Mouse (Mus musculus): Measurements from ENCODE around the gene Pomt1.
A peak's percentile ranks its signal among the peaks of the same experiment; 100 is the strongest.

Pomt1 gene

GRCm38 (mm10) chr2:32235886-32236759 lies at the start of gene Pomt1:
TSS of gene Pomt1 (plus strand) at chr2:32236590.
- peak; percentile 92 for DNase-seq (ENCODE audit: low spot score)

GRCm38 (mm10) chr2:32187019-32187551 lies 49.3 kb upstream of the Pomt1 start:
- DNase-seq (ENCODE audit: low spot score), result no peak

GRCm38 (mm10) chr2:32187649-32188048 lies 48.7 kb upstream of the Pomt1 start:
- DNase-seq (ENCODE audit: low spot score), result no peak

- no peak for DNase-seq (ENCODE audit: low spot score)
Measured at GRCm38 (mm10) chr2:32189060-32189681, 47.2 kb upstream of the Pomt1 start.

GRCm38 (mm10) chr2:32190620-32191019 lies 45.8 kb upstream of the Pomt1 start:
- no peak for DNase-seq (ENCODE audit: low spot score)

GRCm38 (mm10) chr2:32191872-32192507 lies 44.4 kb upstream of the Pomt1 start:
- DNase-seq (ENCODE audit: low spot score), result no peak

GRCm38 (mm10) chr2:32198977-32199376 lies 37.4 kb upstream of the Pomt1 start:
- DNase-seq (ENCODE audit: low spot score), result no peak

GRCm38 (mm10) chr2:32200033-32200432 lies 36.4 kb upstream of the Pomt1 start:
- DNase-seq (ENCODE audit: low spot score), result no peak

- no peak for DNase-seq (ENCODE audit: low spot score)
Measured at GRCm38 (mm10) chr2:32200712-32201111, 35.7 kb upstream of the Pomt1 start.

- no peak for DNase-seq (ENCODE audit: low spot score)
Measured at GRCm38 (mm10) chr2:32201527-32201926, 34.9 kb upstream of the Pomt1 start.

- no peak for DNase-seq (ENCODE audit: low spot score)
Measured at GRCm38 (mm10) chr2:32203853-32204252, 32.5 kb upstream of the Pomt1 start.

- DNase-seq (ENCODE audit: low spot score), result no peak
Measured at GRCm38 (mm10) chr2:32207682-32208081, 28.7 kb upstream of the Pomt1 start.

GRCm38 (mm10) chr2:32211689-32212088 lies 24.7 kb upstream of the Pomt1 start:
- no peak for DNase-seq (ENCODE audit: low spot score)

- no peak for DNase-seq (ENCODE audit: low spot score)
Measured at GRCm38 (mm10) chr2:32213000-32213399, 23.4 kb upstream of the Pomt1 start.

GRCm38 (mm10) chr2:32215576-32215975 lies 20.8 kb upstream of the Pomt1 start:
- no peak for DNase-seq (ENCODE audit: low spot score)

- DNase-seq (ENCODE audit: low spot score), result no peak
Measured at GRCm38 (mm10) chr2:32216506-32216905, 19.9 kb upstream of the Pomt1 start.

- no peak for DNase-seq (ENCODE audit: low spot score)
Measured at GRCm38 (mm10) chr2:32217656-32218055, 18.7 kb upstream of the Pomt1 start.

- DNase-seq (ENCODE audit: low spot score), result no peak
Measured at GRCm38 (mm10) chr2:32218113-32218512, 18.3 kb upstream of the Pomt1 start.

- no peak for DNase-seq (ENCODE audit: low spot score)
Measured at GRCm38 (mm10) chr2:32218541-32219334, 17.7 kb upstream of the Pomt1 start.

GRCm38 (mm10) chr2:32219501-32219900 lies 16.9 kb upstream of the Pomt1 start:
- no peak for DNase-seq (ENCODE audit: low spot score)

- DNase-seq (ENCODE audit: low spot score), result no peak
Measured at GRCm38 (mm10) chr2:32220021-32220420, 16.4 kb upstream of the Pomt1 start.

GRCm38 (mm10) chr2:32220969-32221368 lies 15.4 kb upstream of the Pomt1 start:
- DNase-seq (ENCODE audit: low spot score), result no peak
